Mouse (Mus musculus): ENCODE measurements at regions not wholly inside any gene's neighbourhood (a gene's known extent, or its start where the extent isn't known, plus 50 kb on each side); places are given as distances from the start of the nearest gene placed in this dataset.

DNA sequence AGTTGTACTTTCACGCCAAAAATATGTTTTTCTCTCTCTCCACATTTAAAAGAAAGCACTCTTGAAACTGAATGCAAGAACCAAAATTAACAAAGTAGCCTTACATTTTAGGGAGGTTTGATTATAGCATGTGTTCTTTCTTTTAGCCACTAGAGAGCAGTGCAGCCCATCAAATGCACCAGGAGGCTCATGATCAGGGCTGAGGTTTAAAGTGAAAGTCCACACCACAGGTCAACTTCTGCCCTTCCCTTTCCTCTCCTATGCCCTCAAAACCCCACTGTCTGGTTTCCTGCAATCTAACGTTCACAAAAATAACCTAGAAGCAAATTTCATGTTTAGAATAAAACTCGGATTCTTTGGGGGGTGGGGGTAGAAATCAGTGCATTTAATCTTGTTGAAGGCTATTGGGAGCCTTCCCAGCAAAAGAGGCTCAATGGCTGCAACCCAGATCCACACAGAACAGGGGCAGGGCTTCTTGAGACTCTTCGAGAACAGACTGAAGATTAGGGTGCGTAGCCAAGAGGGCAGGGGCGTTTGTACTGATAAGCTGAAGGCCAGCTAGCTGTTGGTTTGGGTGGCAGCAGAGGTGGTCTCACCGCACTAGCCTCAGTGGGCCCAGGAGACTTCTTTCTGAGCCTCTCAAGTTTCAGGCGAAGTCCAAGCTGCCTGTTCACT, 59.3 kb upstream of the Zfp770 start:
- DNase-seq (ENCODE audit: low spot score), result peak; percentile 13

- no peak for DNase-seq (ENCODE audit: low spot score)
These were observed 58.3 kb upstream of the Zfp770 start for GRCm38 (mm10) chr2:114259539-114259938.
